Mouse (Mus musculus): ENCODE measurements around the gene Hmgcl.

DNA sequence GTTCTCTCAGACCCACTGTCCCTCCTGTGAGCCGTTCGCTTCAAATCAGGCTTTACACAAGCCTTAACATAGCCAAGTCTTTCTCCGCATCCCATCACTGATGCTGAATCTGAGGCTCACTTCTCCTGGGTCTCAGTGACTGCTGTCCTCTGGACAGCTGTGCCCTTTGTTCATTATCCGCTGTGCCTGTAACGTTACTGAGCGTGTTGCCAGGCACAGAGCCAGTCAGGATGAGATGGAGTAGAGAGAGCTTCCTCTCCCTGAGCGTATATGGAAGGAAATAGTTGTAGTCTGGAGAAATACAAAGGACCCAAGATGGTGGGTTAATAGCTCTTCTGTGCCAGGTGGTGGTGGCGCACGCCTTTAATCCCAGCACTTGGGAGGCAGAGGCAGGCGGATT, 3.2 kb downstream of the Hmgcl start:
- TF ChIP-seq POLR2A (IDR thresholded peaks at IDR 0.05; ENCODE audit: borderline replicate concordance, extremely low read depth, insufficient read depth, insufficient read length, poor library complexity, severe bottlenecking) (no peak), CTCF (IDR thresholded peaks at IDR 0.05; ENCODE audit: borderline replicate concordance, extremely low read depth, insufficient read depth, insufficient read length) (no peak)

Data from brain, embryonic 14.5 days (tissue).